Mouse (Mus musculus) hindbrain, embryonic 16.5 days (tissue): ENCODE results near the gene Doc2b. TPM values are rescaled to one million over a fixed set of nuclear protein-coding genes. Genes with fewer than 3 reads are reported as not detected.
A peak's percentile ranks its signal among the peaks of the same experiment; 100 is the strongest.
"Not testable (repeated sequence)": the region's sequence is repeated elsewhere in the genome, so short reads cannot be mapped to it uniquely, and the experiment has no call there.

Source experiments
- ATAC-seq: fragments of 200-750 bp; cut with Nextera tagmentation; 2 replicates; pipeline ENCODE4 v1.8.0; 2017; ENCODE audit warnings: moderate TSS enrichment, moderate library complexity
- H3K27ac ChIP-seq: fragments of 300-500 bp; sonication (generic); 2 replicates; pipeline ENCODE4 v1.5.1; 2014; ENCODE audit warnings: low read depth, mild to moderate bottlenecking, control low read depth, low read length, moderate library complexity
- H3K27me3 ChIP-seq: fragments of 300-500 bp; sonication (generic); replicated peaks from 2 replicates; pipeline ENCODE4 v1.6.1; 2014; ENCODE audit warnings: low read length; ENCODE audit not compliant: control insufficient read depth, insufficient read depth
- H3K36me3 ChIP-seq: fragments of 300-500 bp; sonication (generic); 2 replicates; pipeline ENCODE4 v1.6.1; 2014; ENCODE audit warnings: mild to moderate bottlenecking, low read length, moderate library complexity, mixed read lengths; ENCODE audit not compliant: control insufficient read depth, insufficient read depth
- H3K4me1 ChIP-seq: fragments of 300-500 bp; sonication (generic); 2 replicates; pipeline ENCODE4 v1.6.1; 2014; ENCODE audit warnings: low read depth, low read length; ENCODE audit not compliant: control insufficient read depth, insufficient read depth
- H3K4me2 ChIP-seq: fragments of 300-500 bp; sonication (generic); 2 replicates; pipeline ENCODE4 v1.6.1; 2014; ENCODE audit warnings: mild to moderate bottlenecking, low read length, control low read depth, moderate library complexity
- H3K4me3 ChIP-seq: fragments of 300-500 bp; sonication (generic); 2 replicates; pipeline ENCODE4 v1.5.1; 2014; ENCODE audit warnings: mild to moderate bottlenecking, low read length, control low read depth, moderate library complexity
- H3K9ac ChIP-seq: fragments of 300-500 bp; sonication (generic); 2 replicates; pipeline ENCODE4 v1.6.1; 2014; ENCODE audit warnings: low read depth, mild to moderate bottlenecking, control low read depth, low read length, moderate library complexity
- H3K9me3 ChIP-seq: fragments of 300-500 bp; sonication (generic); 2 replicates; pipeline ENCODE4 v1.6.1; 2014; ENCODE audit warnings: mild to moderate bottlenecking, low read length, moderate library complexity; ENCODE audit not compliant: control insufficient read depth
- WGBS: fragments of 180-500 bp; shearing (Covaris S2); extraction: QIAGEN DNeasy Blood & Tissue Kit; methylation state at CpG from one replicate; pipeline ENCODE4 v1.1.7; 2014; 5-methylcytosine and 5-hydroxymethylcytosine counted together
- polyA plus RNA-seq: library from polyadenylated mRNA; unstranded; fragments of >200 nt; fragmentation: Nextera tagmentation; extraction: Ambion mirVana; gene quantifications from 2 replicates; pipeline ENCODE4 v1.2.1, GENCODE M21; 2015

Gene Doc2b
- polyA plus RNA-seq, 1 experiment from 2014 or later, result 4.2 TPM

- Histone ChIP-seq H3K9ac (no peak overlapping the region; the same call in 1 of the 2 replicates), H3K4me1 (peaks cover 43% of the 10 kb centered on the region)
These were observed 60.2 kb downstream of the Doc2b start for GRCm38 (mm10) chr11:75735462-75736252.

GRCm38 (mm10) chr11:75733227-75733940, 62.5 kb downstream of the Doc2b start:
- Histone ChIP-seq H3K27ac (peak overlapping the region; percentile 100), H3K4me3 (peak overlapping the region; percentile 84), H3K4me1 (peaks cover 37% of the 10 kb centered on the region), H3K27me3 (no peaks in the 10 kb centered on the region), H3K4me2 (peak overlapping the region; percentile 87), H3K9ac (peak overlapping the region; percentile 99), H3K36me3 (0 out of 2 replicates have a peak, but pooled peaks cover 2% of the 10 kb centered on the region), H3K9me3 (no peaks in the 10 kb centered on the region)
- ATAC-seq, result peak; percentile 51
- under 1% methylated on average over 37 of the region's 52 CpGs for WGBS

More at GRCm38 (mm10) chr11:75735462-75736252, 60.2 kb downstream of the Doc2b start:
- H3K4me3 ChIP-seq, result peak overlapping the region; percentile 84; the same call in 1 of the 2 replicates
- no peaks in the 10 kb centered on the region for H3K27me3 ChIP-seq
- H3K9me3 ChIP-seq, result no peaks in the 10 kb centered on the region
- WGBS, result 70% methylated on average over 5 of the region's 5 CpGs
- H3K27ac ChIP-seq, result no peak overlapping the region
- no peak for ATAC-seq
- peak overlapping the region; percentile 87 for H3K4me2 ChIP-seq
- H3K36me3 ChIP-seq, result 0 out of 2 replicates have a peak, but pooled peaks cover 4% of the 10 kb centered on the region

GRCm38 (mm10) chr11:75732434-75733226, 63.2 kb downstream of the Doc2b start, which contains the start of gene Ywhae:
Gene Ywhae (plus strand): TSS chr11:75732869.
- H3K27me3 ChIP-seq, result no peaks in the 10 kb centered on the region
- WGBS, result under 1% methylated on average over 64 of the region's 76 CpGs
- H3K27ac ChIP-seq, result peak within 1 kb of the TSS; percentile 100
- peak within 1 kb of the TSS; percentile 99 for H3K9ac ChIP-seq
- H3K4me2 ChIP-seq, result peak within 1 kb of the TSS; percentile 87
- H3K4me1 ChIP-seq, result peaks cover 35% of the 10 kb centered on the region
- peak within 1 kb of the TSS; percentile 84 for H3K4me3 ChIP-seq
- H3K36me3 ChIP-seq, result no peaks in the 10 kb centered on the region
- no peaks in the 10 kb centered on the region for H3K9me3 ChIP-seq
- peak; percentile 95 for ATAC-seq

GRCm38 (mm10) chr11:75727659-75728058, 68.2 kb downstream of the Doc2b start:
- H3K4me2 ChIP-seq, H3K9ac ChIP-seq, H3K9me3 ChIP-seq, H3K27ac ChIP-seq, ATAC-seq, H3K4me3 ChIP-seq, H3K27me3 ChIP-seq, H3K4me1 ChIP-seq, H3K36me3 ChIP-seq: not testable (repeated sequence)
- WGBS, result 87% methylated on average over 5 of the region's 6 CpGs

GRCm38 (mm10) chr11:75727168-75727567, 68.7 kb downstream of the Doc2b start:
- no peaks in the 10 kb centered on the region for H3K36me3 ChIP-seq
- no peak overlapping the region for H3K27ac ChIP-seq
- H3K4me3 ChIP-seq, result no peak overlapping the region
- no peaks in the 10 kb centered on the region for H3K27me3 ChIP-seq
- H3K9me3 ChIP-seq, result no peaks in the 10 kb centered on the region
- ATAC-seq, result no peak
- H3K4me2 ChIP-seq, result no peak overlapping the region
- H3K9ac ChIP-seq, result no peak overlapping the region
- peaks cover 9% of the 10 kb centered on the region for H3K4me1 ChIP-seq
- 73% methylated on average over 2 of the region's 2 CpGs for WGBS

- Histone ChIP-seq H3K27me3 (no peaks in the 10 kb centered on the region), H3K4me2 (no peak overlapping the region), H3K27ac (no peak overlapping the region), H3K4me3 (no peak overlapping the region), H3K4me1 (no peaks in the 10 kb centered on the region), H3K9me3 (no peaks in the 10 kb centered on the region), H3K36me3 (no peaks in the 10 kb centered on the region), H3K9ac (no peak overlapping the region)
- ATAC-seq, result no peak
- 58% methylated on average over 4 of the region's 4 CpGs for WGBS
These were observed 73.5 kb downstream of the Doc2b start for GRCm38 (mm10) chr11:75722339-75722738.

Other genes starting within 250 kb of the Doc2b start
- 109 and 110 TPM in 2 replicates for gene Pitpna, start 208.0 kb downstream of the Doc2b start, polyA plus RNA-seq
- gene Inpp5k, start 165.1 kb downstream of the Doc2b start, polyA plus RNA-seq, result 39.8 TPM in 2 replicates
- gene Myo1c, start 145.5 kb downstream of the Doc2b start, polyA plus RNA-seq, result 13.6 and 16.7 TPM in 2 replicates
- 106 and 109 TPM in 2 replicates for gene Crk, start 116.8 kb downstream of the Doc2b start, polyA plus RNA-seq
- 1,437 and 1,451 TPM in 2 replicates for gene Ywhae, start 63.2 kb downstream of the Doc2b start, polyA plus RNA-seq
- gene Rph3al, start 142.4 kb upstream of the Doc2b start, polyA plus RNA-seq, result 3.1 and 3.4 TPM in 2 replicates
- 5.0 and 5.2 TPM in 2 replicates for gene 1700016K19Rik, start 203.9 kb upstream of the Doc2b start, polyA plus RNA-seq
- gene Rflnb, start 231.7 kb upstream of the Doc2b start, polyA plus RNA-seq, result 12.8 and 13.7 TPM in 2 replicates